Mouse (Mus musculus): ENCODE measurements around the gene Cdca8. TPM values are rescaled to one million over a fixed set of nuclear protein-coding genes. Genes with fewer than 3 reads are reported as not detected.
"Not testable (repeated sequence)": the region's sequence is repeated elsewhere in the genome, so short reads cannot be mapped to it uniquely, and the experiment has no call there.

Gene Cdca8
- 151 and 152 TPM in 2 replicates for polyA plus RNA-seq (2014; fragmentation: Nextera tagmentation; extraction: Ambion mirVana)

DNA sequence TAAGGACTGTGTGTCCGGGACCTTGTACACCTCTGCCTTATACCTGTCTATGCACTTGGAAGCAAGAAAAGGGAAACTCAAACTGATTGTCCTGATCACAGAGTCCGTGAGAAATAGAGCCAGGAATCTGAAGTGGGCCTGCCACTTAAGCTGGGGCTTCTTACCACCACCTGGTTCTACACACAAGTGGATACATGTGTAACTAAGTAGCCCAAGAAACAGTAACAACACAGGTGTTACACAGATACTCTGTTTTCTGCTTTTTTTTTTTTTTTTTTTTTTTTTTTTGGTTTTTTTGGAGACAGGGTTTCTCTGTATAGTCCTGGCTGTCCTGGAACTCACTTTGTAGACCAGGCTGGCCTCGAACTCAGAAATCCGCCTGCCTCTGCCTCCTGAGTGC is at the start of gene Cdca8:
Gene Cdca8, minus strand, starts transcription at position 101 of the 400 bp plus-strand sequence.
- H3K4me3 ChIP-seq (ENCODE audit: low read length) = peak within 1 kb of the TSS; percentile 90; the same call in 1 of the 2 replicates
- H3K4me2 ChIP-seq (replicated peaks; ENCODE audit: low read depth, low read length) = not testable (repeated sequence)

GRCm38 (mm10) chr4:124988382-124988781 is 49.3 kb upstream of the Cdca8 start:
- peak overlapping the region; percentile 63 for H3K4me2 ChIP-seq (replicated peaks; ENCODE audit: low read depth, low read length)
- peaks cover 64% of the 10 kb centered on the region for H3K27me3 ChIP-seq (ENCODE audit: control insufficient read depth, insufficient read depth, low read length)
- 0 out of 2 replicates have a peak overlapping the region, but pooled peaks have one; percentile 18 for H3K9ac ChIP-seq (ENCODE audit: low read depth, low read length)
- H3K36me3 ChIP-seq (ENCODE audit: control insufficient read depth, insufficient read depth, low read length) = no peaks in the 10 kb centered on the region
- H3K4me1 ChIP-seq (ENCODE audit: control insufficient read depth, insufficient read depth, low read length) = peaks cover 34% of the 10 kb centered on the region
- peak overlapping the region; percentile 52 for H3K4me3 ChIP-seq (ENCODE audit: low read length)
- no peak for ATAC-seq (ENCODE audit: low FRiP score, low TSS enrichment)
- no peaks in the 10 kb centered on the region for H3K9me3 ChIP-seq (ENCODE audit: control insufficient read depth, low read length)
- H3K27ac ChIP-seq (ENCODE audit: low read depth, low read length) = 0 out of 2 replicates have a peak overlapping the region, but pooled peaks have one; percentile 69
- 12% methylated on average over 9 of the region's 9 CpGs for WGBS

More for the DNA sequence above, at the start of gene Cdca8:
- Histone ChIP-seq H3K36me3 (ENCODE audit: control insufficient read depth, insufficient read depth, low read length) (peaks cover 31% of the 10 kb centered on the region), H3K4me1 (ENCODE audit: control insufficient read depth, insufficient read depth, low read length) (peaks cover 14% of the 10 kb centered on the region; the same call in 1 of the 2 replicates)
- H3K9ac ChIP-seq (ENCODE audit: low read depth, low read length); H3K9me3 ChIP-seq (ENCODE audit: control insufficient read depth, low read length); ATAC-seq (ENCODE audit: low FRiP score, low TSS enrichment); H3K27ac ChIP-seq (ENCODE audit: low read depth, low read length); H3K27me3 ChIP-seq (ENCODE audit: control insufficient read depth, insufficient read depth, low read length): not testable (repeated sequence)
- WGBS = 96% methylated on average over 4 of the region's 4 CpGs

- H3K9me3 ChIP-seq (ENCODE audit: control insufficient read depth, low read length) = no peaks in the 10 kb centered on the region
- H3K4me1 ChIP-seq (ENCODE audit: control insufficient read depth, insufficient read depth, low read length) = peaks cover 34% of the 10 kb centered on the region
- H3K4me2 ChIP-seq (replicated peaks; ENCODE audit: low read depth, low read length) = peak overlapping the region; percentile 63
- no peak overlapping the region for H3K27ac ChIP-seq (ENCODE audit: low read depth, low read length)
- H3K27me3 ChIP-seq (ENCODE audit: control insufficient read depth, insufficient read depth, low read length) = peaks cover 70% of the 10 kb centered on the region
- no peak for ATAC-seq (ENCODE audit: low FRiP score, low TSS enrichment)
- H3K4me3 ChIP-seq (ENCODE audit: low read length) = peak overlapping the region; percentile 52
- no peaks in the 10 kb centered on the region for H3K36me3 ChIP-seq (ENCODE audit: control insufficient read depth, insufficient read depth, low read length)
- peak overlapping the region; percentile 31; the same call in 1 of the 2 replicates for H3K9ac ChIP-seq (ENCODE audit: low read depth, low read length)
- 5% methylated on average over 10 of the region's 10 CpGs for WGBS
These were observed 48.6 kb upstream of the Cdca8 start for GRCm38 (mm10) chr4:124987711-124988097.

GRCm38 (mm10) chr4:124986739-124987710 is 47.9 kb upstream of the Cdca8 start:
- no peak for ATAC-seq (ENCODE audit: low FRiP score, low TSS enrichment)
- H3K27me3 ChIP-seq (ENCODE audit: control insufficient read depth, insufficient read depth, low read length) = peaks cover 70% of the 10 kb centered on the region

GRCm38 (mm10) chr4:124985671-124986602 is 46.8 kb upstream of the Cdca8 start, which contains the start of gene Rspo1:
Gene Rspo1, plus strand, starts transcription at chr4:124986430.
- peaks cover 70% of the 10 kb centered on the region for H3K27me3 ChIP-seq (ENCODE audit: control insufficient read depth, insufficient read depth, low read length)
- peak within 1 kb of the TSS; percentile 52 for H3K4me3 ChIP-seq (ENCODE audit: low read length)
- peak within 1 kb of the TSS; percentile 77; the same call in 1 of the 2 replicates for H3K27ac ChIP-seq (ENCODE audit: low read depth, low read length)
- H3K4me2 ChIP-seq (replicated peaks; ENCODE audit: low read depth, low read length) = peak within 1 kb of the TSS; percentile 63
- H3K36me3 ChIP-seq (ENCODE audit: control insufficient read depth, insufficient read depth, low read length) = no peaks in the 10 kb centered on the region
- ATAC-seq (ENCODE audit: low FRiP score, low TSS enrichment) = no peak
- no peaks in the 10 kb centered on the region for H3K9me3 ChIP-seq (ENCODE audit: control insufficient read depth, low read length)
- H3K4me1 ChIP-seq (ENCODE audit: control insufficient read depth, insufficient read depth, low read length) = peaks cover 32% of the 10 kb centered on the region
- H3K9ac ChIP-seq (ENCODE audit: low read depth, low read length) = peak within 1 kb of the TSS; percentile 70
- under 1% methylated on average over 40 of the region's 62 CpGs for WGBS

More at GRCm38 (mm10) chr4:124986739-124987710, 47.9 kb upstream of the Cdca8 start:
- Histone ChIP-seq H3K9ac (ENCODE audit: low read depth, low read length) (peak overlapping the region; percentile 70), H3K36me3 (ENCODE audit: control insufficient read depth, insufficient read depth, low read length) (no peaks in the 10 kb centered on the region), H3K4me1 (ENCODE audit: control insufficient read depth, insufficient read depth, low read length) (peaks cover 34% of the 10 kb centered on the region), H3K4me3 (ENCODE audit: low read length) (peak overlapping the region; percentile 52), H3K27ac (ENCODE audit: low read depth, low read length) (peak overlapping the region; percentile 30; the same call in 1 of the 2 replicates), H3K4me2 (replicated peaks; ENCODE audit: low read depth, low read length) (peak overlapping the region; percentile 63), H3K9me3 (ENCODE audit: control insufficient read depth, low read length) (no peaks in the 10 kb centered on the region)
- WGBS = 1% methylated on average over 43 of the region's 51 CpGs

DNA sequence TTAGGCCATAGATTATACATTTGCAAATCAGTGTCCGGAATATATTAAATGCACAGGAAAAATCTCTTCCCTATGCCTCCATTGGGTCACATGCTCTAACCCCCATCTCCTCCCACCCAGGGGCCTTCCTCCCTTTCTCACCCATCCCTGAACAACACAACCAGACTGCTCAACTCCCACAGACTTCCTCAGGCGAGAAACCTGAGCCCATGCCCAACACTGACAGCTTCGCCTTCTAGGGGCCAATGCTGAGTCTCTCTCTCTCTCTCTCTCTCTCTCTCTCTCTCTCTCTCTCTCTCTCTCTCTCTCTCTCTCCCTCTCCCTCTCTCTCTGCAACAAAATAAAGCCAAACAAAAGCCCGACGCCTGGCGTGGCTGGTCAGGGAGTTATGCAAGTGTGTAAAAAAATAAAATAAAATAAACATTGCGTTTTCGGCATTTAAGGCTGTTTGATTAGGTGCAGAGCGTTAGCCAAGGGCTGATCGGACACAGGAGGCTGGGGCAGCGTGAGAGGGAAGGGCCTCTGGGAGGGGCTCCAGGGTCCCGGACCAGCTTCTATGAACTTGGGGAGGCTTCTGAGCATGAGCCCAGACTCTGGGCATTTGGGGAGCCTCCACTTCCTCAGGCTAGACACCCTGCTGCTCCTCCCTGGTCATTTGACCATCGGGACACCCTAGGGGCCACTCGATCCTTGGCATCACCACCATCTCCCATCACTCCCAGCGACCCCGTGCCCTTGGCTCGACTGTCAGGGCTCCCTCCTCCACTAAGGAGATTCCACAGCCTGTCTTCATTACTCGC is 46.0 kb upstream of the Cdca8 start:
- Histone ChIP-seq H3K9ac (ENCODE audit: low read depth, low read length) (no peak overlapping the region), H3K4me3 (ENCODE audit: low read length) (peak overlapping the region; percentile 52), H3K9me3 (ENCODE audit: control insufficient read depth, low read length) (no peaks in the 10 kb centered on the region), H3K27me3 (ENCODE audit: control insufficient read depth, insufficient read depth, low read length) (peaks cover 64% of the 10 kb centered on the region), H3K4me2 (replicated peaks; ENCODE audit: low read depth, low read length) (peak overlapping the region; percentile 63), H3K36me3 (ENCODE audit: control insufficient read depth, insufficient read depth, low read length) (no peaks in the 10 kb centered on the region), H3K27ac (ENCODE audit: low read depth, low read length) (peak overlapping the region; percentile 77; the same call in 1 of the 2 replicates), H3K4me1 (ENCODE audit: control insufficient read depth, insufficient read depth, low read length) (peaks cover 23% of the 10 kb centered on the region)
- 4% methylated on average over 18 of the region's 18 CpGs for WGBS
- ATAC-seq (ENCODE audit: low FRiP score, low TSS enrichment) = peak; percentile 44

- ATAC-seq (ENCODE audit: low FRiP score, low TSS enrichment) = no peak
- peaks cover 59% of the 10 kb centered on the region for H3K27me3 ChIP-seq (ENCODE audit: control insufficient read depth, insufficient read depth, low read length)
- H3K36me3 ChIP-seq (ENCODE audit: control insufficient read depth, insufficient read depth, low read length) = no peaks in the 10 kb centered on the region
- H3K9ac ChIP-seq (ENCODE audit: low read depth, low read length) = no peak overlapping the region
- H3K4me1 ChIP-seq (ENCODE audit: control insufficient read depth, insufficient read depth, low read length) = peaks cover 18% of the 10 kb centered on the region; the same call in 1 of the 2 replicates
- 13% methylated on average over 9 of the region's 9 CpGs for WGBS
- no peaks in the 10 kb centered on the region for H3K9me3 ChIP-seq (ENCODE audit: control insufficient read depth, low read length)
- no peak overlapping the region for H3K27ac ChIP-seq (ENCODE audit: low read depth, low read length)
- H3K4me3 ChIP-seq (ENCODE audit: low read length) = no peak overlapping the region
- no peak overlapping the region for H3K4me2 ChIP-seq (replicated peaks; ENCODE audit: low read depth, low read length)
These were observed 44.9 kb upstream of the Cdca8 start for GRCm38 (mm10) chr4:124983893-124984526.

Data from kidney, embryonic 14.5 days (tissue).